Mouse (Mus musculus): ENCODE measurements at regions not wholly inside any gene's neighbourhood (a gene's known extent, or its start where the extent isn't known, plus 50 kb on each side); places are given as distances from the start of the nearest gene placed in this dataset.
A peak's percentile ranks its signal among the peaks of the same experiment; 100 is the strongest.

DNA sequence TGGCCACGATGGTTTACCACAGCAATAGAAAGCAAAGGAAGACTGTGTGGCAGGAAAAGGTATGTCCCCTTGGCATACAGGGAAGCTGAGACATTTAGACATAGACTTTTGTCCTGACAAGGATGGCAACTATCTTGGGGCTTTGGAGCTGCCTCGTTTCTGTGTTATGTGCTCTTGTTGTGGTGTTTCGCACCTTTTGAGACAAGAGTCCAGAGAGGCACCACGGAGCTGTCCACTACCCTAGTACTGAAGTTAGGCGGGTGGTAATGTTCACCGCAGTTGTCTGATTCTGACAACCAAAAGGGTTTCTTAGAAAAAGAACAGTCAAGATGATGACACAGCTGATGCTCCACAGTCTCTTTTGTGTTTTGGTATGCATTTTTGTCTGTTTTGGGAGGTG, 90.9 kb upstream of the Got2 start:
- no peak for DNase-seq (ENCODE audit: low read depth, low spot score)

DNA sequence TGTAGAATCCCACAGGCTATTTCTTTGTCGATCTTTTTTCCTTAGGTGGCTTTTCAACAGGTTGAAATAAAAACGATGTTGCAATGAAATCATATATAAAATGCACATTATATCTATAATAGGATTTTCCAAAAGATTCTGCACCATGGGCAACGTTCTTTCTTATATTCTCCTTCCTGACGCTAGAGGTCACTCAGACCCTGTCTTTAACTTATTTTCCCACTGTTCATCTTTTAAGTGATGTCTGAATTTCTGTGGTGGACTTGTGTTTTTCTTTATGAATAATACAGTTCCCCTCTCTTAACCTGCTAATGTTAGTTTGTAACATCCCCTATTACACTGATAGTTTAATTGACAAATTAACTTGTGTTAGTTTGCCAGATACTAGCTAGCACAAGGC, 86.5 kb upstream of the Got2 start:
- DNase-seq (ENCODE audit: low read depth, low spot score), result peak; percentile 6

DNA sequence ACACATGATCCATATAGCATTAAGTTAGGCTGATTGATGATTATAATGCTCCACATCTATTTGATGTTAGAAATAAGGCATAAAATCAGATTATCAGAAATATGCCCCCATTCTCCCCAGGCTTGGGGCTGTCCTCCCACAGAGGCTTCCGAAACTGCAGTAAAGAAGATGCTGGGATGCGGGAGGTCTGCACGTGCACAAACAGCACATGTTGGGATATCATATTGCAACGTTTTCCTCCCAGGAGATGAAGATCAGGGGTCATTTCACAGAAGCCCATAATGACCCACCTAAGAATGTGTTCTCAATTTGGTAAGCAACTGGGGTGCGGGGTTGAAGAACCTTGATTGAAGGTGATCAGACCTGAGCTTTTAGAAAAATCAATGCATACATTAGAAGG, 85.9 kb upstream of the Got2 start:
- DNase-seq (ENCODE audit: low read depth, low spot score), result no peak

DNA sequence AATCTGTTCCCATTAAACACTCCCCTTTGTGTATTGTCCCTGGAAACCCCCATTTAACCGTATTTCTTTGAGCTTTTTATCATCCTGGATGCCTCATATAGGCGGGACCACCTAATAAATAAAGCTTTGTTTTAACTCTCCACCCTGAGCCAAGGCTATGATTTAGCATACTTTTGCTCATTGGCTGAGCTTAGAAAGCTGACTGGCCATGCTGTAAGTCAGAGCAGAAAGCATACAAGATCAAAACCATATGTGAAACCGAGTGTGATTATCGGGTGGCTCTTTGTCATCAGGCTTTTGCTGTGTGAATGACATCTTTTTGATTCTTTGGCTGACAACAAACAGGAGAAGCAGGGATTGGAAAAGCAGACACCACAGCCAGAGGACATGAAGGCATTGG, 85.2 kb upstream of the Got2 start:
- DNase-seq (ENCODE audit: low read depth, low spot score), result no peak

DNA sequence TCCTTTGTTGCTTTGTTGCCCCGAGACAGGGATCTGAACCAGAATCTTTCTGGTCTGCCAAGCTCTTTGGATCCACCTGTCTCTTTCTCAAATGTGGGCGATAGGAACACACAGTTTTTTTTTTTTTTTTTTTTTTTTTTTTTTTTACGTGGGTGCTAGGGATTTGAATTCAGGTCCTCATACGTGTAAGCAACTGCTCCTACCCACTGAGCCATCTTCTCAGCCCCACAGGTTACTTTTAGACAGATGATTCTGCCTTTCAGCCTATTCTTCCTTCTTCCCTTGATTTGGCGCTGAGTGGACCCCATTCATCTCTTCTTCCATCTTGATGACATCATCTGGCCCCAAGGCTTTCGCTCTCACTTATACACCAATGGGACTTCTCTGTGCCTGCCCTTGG, 80.5 kb upstream of the Got2 start:
- DNase-seq (ENCODE audit: low read depth, low spot score), result no peak

DNA sequence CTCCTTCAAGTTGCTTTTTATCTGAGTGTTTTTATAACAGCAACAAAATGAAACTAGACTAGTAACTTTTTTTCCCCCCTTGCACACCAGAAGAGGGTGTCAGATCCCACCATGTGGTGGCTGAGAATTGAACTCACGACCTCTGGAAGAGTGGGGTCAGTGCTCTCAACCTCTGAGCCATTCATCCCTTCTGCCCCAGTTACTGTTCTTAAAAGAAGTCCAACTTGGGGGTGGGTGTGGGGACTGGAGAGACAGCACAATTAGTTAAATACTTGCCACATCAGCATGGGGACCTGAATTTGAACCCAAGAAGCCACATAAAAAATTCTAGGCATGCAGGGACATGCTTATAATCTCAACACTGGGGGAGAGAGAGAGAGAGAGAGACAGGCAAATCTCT, 78.1 kb upstream of the Got2 start:
- no peak for DNase-seq (ENCODE audit: low read depth, low spot score)

DNA sequence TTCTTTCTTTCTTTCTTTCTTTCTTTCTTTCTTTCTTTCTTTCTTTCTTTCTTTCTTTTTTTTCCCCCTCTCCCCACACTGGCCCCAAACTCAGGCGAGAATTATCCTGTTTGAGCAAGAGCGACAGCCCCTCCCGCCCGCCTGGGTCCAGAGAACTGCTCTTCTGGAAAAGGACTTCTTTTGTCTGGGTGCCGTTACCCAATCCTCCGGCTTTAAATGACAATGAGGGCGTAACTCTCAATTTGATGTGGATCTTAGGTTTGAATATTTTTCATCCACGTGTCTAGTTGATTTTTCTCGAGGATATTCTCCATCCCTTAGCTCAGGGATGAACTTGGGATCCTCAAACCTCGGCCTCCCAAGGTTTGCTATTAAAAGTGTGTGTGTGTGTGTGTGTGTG, 63.9 kb upstream of the Got2 start:
- no peak for DNase-seq (ENCODE audit: low read depth, low spot score)

DNA sequence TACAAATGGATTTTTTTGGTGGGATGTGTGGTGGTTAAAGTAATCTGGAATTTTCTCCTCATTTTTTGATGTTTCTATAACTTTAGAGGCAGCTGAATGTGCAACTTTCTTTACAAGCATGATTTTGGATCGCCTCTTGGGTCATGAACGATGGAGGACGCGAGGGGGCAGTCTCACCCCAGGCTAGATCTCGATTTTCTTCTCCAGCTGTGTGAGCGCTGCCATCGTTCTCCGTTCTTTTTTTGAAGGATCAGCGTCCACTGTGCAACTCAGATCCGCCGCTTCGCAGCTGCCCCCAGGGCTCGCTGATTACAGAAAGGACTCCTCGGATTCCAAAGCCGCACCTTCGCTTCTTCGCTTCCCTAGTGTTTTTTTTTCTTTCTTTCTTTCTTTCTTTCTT, 63.4 kb upstream of the Got2 start:
- DNase-seq (ENCODE audit: low read depth, low spot score), result peak; percentile 11
